Mouse (Mus musculus) spleen, adult 12 weeks (tissue): ENCODE measurements around the gene Abcg4.

Experiments
- DNase-seq: peaks from one replicate; pipeline ENCODE4 v3.0.0; 2022; ENCODE audit warnings: low spot score

Gene Abcg4

DNA sequence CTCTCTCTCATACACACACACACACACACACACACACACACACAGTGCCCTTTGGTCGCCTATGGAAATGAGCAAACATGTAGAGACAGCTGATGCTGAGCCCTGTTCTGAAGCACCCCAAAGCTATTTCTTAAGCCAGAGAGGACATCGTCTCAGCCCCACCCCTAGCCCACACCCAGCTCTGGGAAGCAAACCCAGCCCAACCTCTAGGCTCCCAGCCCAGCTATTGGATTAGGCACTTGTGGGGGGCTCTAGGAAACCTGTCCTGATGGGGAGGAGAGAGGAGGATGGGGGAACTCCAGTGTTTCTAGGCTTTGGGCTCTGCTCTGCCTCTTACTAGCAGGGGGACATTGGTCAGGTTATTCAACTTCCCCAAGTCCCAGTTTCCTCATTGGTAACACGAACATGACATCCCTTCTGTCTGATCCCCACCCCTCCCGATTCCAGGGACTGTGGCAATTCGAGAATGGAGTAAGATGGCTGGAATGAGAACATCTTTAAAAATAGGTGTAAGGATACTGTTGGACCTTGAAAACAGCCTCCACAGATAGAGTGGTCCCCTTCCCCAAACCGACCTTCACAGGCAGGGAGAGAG is 2.1 kb downstream of the Abcg4 start:
- peak; percentile 56 for DNase-seq

DNA sequence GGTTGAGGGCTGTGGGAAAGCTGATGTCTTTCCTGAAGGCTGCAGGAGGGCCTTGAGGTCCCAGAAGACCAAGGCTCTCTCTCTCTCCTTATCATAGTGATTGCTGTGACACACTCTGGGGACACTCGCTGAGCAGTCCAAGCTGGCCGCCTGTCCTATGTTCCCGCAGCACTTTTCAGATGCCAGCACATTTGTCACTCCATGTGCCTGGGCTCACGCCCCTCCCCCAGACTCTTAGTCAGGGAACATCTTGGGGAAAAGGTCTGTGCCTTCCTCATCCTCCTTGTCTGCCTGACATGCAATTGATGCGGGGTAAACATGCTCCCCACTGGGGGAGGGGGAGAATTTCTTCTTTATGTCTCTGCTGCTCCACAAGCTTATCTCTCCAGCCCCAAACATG is 5.2 kb downstream of the Abcg4 start:
- no peak for DNase-seq

DNA sequence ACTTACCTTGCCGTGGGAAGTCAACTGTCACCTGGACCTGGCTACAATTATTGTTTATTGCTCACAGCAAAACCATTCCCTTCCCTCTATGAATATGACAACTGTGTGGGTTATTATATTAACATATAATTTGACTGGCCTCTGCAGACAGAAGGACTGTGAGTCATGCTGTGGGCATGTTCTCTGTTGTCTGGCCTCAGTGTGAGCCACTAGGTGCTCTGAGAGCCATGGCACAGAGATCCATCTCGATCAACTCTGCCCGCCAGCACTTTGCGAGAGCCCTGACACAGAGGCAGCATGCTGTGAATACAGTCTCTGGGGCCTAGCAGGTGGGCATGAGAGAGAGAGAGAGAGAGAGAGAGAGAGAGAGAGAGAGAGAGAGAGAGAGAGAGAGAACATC is 18.4 kb downstream of the Abcg4 start:
- no peak for DNase-seq

DNA sequence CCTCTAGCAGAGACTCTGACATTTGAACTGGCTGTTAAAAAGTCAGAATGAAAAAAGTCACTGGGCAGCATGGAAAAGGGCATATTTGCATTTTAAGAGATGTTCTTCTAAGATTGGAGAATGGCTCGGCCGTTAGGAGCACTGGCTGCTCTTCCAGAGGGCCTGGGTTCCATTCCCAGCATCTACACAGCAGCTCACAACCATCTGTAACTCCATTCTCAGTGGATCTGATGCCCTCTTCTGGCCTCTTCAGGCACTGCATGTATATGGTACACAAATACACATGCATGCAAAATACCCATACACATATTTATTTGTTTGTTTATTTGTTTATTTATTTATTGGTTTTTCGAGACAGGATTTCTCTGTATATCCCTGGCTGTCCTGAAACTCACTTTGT is 19.3 kb downstream of the Abcg4 start:
- peak; percentile 45 for DNase-seq

DNA sequence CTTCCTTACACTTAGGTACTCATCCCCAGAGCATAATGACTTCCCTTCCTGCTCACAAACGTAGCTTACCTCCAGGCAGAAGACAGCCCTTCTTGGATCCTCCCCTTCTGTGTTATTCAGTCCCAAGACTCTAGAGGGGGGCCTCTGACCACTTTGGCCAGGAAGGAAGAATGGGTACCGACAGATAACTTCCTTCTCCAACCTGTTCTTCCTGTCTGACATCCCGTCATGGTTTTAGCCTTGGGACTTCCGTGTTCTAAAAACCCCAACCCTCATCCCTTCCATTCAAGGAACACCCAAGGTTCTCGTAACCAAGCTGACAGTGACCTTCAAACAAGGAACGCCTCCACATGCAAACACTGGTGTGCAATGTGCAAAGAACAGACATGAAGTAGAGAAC is 20.0 kb downstream of the Abcg4 start, which contains the start of gene Nlrx1:
Nlrx1 (minus strand) TSS at position 168 of the 400 bp plus-strand sequence.
- no peak for DNase-seq

DNA sequence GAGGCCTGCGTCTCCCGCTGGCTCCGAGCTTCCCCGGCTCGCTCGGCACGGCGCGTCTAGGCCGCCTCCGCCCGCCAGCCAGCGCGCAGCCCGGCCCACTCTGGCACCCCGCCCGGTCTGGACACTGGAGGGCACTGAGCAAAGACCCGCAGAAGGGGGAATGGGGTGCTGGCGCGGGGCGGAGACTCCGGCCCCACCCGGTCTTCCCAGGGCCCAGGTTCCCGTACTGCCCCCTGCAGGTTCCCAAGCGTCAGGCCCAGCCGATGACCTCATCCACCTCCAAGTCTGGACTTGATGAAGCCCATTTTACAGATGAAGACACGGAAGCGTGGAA is 20.4 kb downstream of the Abcg4 start:
- peak; percentile 66 for DNase-seq

DNA sequence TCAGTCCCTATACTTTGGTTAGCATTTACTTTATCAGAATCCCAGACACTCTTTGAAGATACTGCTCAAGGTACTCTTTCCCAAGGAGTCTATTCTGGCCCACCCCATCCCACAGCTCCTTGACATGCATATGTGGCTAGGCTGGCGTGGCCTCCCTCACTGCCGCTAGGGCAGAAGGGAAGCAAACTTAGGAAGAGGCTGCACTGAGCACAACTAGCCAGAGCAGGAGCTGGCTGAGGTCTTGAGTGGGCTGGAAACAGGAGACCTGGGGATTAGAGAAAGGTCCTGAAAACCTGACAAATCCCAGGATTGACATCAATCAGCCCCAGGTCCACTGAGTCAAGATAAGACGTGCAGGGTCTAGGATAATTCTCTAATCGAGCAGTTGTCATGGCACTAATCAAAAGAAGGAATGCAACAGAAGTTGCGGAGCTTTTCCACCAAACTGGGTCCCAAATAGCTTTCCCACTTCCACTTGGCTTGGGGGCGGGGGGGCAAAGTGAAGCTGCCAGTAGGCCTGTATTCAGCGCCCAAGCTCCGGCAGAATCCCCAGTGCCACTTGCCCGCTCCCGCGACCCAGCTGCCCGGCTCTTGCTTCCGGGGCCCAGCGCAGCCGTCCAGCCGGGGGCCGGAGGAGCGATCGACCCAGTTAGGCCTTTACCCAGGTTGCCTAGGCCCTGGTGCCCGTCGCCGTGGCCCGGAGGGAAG is 20.9 kb downstream of the Abcg4 start:
- DNase-seq: no peak

DNA sequence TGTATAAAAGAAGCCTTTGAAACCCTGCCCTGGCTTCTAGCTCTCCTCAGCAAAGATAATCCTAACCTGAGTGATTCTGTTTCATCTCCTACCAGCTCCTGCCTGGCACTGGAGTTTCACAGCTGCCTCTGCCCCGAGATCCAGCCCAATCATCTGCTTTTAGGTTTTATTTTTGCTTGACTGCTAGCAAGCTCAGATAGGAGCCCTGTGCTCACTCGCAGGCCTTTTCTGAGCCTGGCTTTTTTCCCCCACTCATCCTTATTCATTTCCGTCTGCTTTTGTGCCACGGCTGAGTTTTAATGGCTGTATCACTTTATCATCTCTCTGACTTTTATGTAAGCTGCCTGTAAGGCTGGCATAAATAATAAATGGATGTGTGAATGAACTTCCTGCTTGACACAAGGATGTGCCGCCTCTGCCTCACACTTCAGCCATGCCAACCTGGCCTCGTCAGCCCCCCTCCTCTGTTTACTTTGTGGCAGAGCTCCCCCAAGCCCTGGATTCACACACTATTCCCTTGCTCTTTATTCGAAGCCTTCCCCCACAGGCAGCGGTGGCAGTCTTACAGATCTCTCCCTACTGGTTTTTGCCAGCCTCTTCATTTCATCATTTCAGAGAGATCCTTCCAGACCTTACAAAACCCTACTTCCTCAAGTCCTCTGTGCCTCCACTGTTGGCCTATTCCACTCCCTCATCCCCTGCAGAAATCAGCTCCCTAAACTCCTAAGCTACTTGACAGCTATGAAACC is 21.8 kb downstream of the Abcg4 start:
- DNase-seq: no peak

DNA sequence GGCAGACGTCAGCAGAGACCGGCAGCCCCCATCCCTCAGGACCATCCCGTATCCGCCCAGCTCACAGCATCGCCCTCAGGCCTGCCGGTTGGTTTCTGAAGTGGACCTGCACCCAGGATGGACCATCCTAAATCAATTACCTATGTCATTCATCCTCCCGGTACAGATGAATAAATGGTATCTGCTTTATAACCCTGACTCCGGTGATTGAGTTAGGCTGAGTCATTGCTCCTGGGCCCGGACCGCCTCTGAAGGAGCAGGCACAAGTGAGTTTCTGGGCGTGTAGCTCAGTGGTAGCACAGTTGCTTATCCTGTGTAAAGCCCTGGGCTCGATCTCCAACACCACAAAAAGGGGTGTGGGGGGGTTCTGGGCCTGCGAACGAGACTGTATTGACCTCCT is 27.0 kb downstream of the Abcg4 start:
- DNase-seq: no peak

DNA sequence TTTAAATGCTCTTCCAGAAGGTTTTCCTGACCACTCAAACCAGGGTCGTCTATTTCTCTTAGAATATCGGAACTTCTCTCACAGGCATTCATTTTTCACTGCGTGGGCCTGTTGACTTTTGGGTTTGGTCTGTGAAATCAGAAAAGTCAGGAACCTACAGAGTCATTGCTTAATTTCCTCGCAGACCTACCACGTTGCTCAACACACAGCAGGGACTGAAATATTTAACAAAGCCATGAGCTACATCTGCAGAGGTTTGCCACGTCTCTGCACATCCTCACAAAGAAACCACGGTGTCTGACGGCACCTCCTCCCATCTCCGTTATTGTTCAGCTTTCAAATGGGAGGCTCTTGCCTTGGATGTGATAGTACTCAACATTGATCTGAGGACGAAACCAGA is 29.4 kb downstream of the Abcg4 start:
- no peak for DNase-seq

DNA sequence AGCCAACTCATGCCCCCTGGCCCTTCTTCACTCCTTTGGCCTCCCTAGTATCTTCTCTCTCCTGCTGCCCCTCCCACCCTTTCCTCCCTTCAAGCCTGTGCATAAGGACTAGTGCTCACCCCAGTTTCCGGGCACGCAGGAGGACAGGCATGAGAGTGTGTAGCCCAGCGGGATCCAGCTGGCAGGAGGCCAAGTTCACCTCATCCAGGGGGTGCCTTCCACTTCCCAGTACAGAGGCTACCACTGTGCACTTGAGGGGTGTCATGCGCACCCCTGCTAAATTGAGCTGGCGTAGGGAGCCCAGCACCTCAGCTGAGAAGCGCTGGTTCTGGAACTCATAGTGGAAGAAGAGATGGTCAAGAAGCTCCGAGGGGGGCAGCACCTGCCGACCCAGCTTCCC is 32.2 kb downstream of the Abcg4 start:
- DNase-seq: no peak

DNA sequence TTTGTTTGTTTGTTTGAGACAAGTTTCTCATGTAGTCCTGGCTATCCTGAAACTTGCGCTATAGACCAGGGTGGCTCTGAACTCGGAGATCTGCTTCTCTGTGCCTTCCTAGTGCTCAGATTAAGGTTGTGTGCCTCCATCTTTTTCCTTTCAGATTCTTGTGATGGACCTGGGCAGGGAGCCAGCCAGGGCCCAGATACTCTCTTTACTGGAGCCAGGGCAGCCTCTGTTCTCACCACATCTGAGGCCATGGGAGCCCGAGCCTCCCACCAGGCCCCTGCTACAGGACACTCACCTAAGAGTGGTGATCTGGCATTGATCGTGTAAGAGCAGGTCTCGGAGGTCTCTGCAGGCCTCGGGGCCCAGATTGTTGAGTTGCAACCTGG is 33.3 kb downstream of the Abcg4 start:
- DNase-seq: no peak

DNA sequence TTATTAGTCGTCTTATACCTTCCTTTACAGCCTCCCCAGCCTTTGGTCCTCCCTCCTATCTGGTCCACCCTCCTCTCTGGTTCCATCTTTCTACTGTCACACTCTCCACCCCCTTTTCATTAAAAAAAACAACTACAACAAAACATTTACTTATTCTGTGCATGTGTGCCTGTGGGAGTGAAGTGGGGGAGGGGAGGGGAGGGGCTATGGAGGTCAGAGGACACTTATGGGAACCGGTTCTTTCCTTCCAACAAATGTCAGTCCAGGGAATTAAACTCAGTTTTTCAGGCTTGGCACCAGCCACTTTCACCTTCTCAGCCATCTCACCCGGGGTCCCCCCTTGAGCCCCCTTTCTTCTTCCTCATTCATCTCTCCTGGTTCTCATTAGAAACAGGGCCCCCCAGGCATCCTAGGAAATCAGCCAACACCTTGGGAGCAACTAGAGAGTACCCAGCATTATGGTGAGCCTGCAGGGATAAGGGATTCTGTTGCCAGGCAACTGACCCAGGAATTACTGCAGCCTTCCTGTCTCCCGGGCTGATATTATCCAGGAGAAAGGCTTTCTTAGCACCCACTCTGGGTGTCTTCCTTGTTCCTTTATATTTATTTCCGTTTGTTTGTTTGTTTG is 33.8 kb downstream of the Abcg4 start:
- no peak for DNase-seq

DNA sequence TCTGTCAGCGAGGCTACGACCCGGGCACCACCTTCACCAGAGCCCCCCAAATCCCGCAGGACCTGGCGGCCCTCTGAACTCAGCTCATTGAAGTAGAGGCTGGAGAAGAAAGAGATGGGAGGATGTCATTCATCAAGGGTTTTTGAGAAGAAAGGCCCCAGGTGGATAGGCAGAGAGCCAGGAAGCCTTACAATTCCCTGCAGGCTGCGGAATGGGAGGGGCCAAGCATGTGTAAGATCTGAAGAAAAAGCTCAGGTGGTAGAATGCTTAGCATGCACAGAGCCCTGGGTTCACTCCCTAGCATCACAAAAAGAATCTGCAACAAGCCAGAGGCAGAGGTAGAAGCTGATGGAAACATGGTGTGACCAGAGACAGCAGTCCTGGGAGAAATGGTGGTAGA is 35.0 kb downstream of the Abcg4 start:
- no peak for DNase-seq

DNA sequence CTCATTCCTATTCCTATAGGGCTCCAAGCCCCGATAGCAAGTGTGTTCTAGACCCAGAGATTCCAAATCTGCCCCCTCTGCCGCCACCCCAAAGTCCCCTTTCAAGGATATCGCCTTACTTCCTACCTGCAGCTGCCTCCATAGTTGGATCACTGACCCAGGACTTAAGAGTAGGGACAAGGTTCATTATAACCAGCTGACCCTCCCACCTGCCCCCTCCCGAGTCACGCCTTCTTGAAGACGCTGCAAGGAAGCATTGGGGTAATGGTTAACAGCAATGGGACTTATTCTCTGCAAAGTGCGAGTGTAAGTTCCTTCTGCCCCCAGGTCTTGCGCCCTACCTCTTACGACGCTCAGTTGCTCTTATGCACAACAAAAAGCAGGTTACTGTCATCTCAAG is 37.1 kb downstream of the Abcg4 start, which contains the start of gene Pdzd3:
Pdzd3 (minus strand) TSS at position 158 of the 400 bp plus-strand sequence.
- no peak for DNase-seq

DNA sequence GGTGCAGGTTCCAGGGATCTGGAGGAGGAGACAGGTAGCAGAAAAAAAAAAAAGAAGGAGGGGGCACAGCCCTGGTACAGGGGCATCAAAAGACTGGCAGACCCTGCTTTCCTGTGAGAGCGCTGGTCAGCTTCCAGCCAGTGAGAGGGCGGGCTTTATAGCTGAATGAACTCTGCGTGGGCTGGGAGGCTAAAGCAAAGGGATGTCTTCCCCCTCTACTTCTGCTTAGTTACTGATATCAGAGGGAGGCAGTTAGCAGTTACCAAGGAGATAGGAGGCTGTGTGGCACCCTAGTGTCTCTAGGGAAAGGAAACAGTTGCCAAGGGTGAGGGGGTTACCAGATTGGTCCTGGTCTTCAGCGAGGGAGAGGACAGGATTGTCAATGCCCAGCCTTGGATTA is 38.0 kb downstream of the Abcg4 start:
- DNase-seq: no peak

DNA sequence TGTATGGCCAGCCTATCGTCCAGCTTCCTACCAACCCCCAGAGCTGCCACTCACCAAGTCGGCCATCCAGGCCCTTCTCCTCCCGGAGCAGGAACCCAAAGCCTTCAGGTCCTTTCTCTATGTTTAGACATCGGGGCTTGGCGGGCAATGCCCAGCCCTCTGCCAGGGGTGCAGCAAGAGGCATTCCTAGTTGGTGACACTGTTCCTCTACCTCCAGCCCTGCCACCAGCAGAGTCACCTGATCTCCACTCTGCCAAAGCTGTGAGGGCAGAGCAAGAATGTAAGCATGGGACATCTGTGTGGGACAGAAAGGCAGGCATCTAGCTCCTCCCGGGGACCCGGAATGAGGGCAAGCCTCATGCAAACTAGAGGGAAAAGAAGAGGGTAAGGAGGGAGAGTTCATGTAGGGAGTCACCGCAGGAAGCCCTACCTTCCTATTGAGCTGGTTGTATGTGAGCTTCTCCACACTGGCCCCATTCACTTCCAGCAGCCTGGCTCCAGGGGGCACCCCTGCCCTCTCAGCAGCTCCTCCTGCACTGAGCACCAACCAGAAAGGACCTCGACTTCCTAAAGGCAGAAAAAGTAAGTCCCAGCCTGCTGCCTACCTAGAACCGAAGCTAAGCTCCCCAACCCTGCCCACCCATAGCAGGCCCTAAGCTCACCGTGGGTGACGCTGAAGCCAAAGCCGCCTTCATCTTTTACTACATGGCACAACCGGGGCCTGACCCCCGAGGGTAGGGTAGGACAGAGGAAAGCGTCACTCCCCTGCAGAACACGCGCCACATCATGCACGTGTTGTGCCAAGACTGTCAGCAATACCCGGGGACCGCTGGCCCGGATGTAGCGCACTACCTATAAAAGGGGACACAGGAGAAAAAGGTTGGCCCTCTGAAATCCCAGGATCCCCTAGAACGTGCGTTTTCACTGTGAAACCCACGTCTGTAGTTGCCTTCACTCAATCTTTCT is 39.0 kb downstream of the Abcg4 start:
- peak; percentile 32 for DNase-seq

DNA sequence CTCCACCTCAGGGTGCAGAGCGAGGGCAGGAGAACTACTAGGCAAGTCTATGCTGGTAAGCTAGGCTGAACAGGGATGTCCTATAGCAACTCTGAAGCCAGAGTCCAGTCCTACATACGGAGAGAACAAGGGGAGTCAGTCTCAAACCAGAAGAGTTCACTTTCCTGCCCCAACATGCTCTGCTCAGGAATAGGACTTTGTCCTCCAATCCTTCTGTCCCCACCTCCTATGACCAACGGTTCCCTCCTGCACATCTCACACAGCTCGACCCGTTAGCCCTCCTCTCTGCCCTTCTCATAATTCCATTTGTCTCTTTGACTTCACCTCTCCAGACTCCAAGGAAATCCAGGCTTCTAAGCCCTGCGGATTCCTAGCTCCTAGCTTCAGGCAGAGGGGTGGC is 40.5 kb downstream of the Abcg4 start:
- DNase-seq: no peak

DNA sequence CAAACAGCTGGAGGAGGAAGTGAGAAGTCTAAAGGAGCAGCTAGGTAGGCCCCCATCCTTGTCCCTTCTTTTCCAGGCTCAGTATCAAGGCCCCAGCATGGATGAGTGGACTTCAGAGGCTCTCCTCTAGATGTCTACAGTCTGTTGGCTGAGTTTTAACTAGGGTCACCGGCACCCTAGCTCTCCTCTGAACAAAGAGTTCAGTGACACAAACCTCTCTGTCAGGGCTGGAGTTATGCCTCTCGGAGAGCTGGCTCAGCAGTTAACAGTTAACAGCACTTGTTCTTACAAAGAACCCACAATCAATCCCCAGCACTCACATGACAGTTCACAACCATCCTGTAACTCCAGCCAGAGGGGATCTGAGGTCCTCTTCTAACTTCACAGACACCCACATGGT is 44.8 kb downstream of the Abcg4 start:
- no peak for DNase-seq

DNA sequence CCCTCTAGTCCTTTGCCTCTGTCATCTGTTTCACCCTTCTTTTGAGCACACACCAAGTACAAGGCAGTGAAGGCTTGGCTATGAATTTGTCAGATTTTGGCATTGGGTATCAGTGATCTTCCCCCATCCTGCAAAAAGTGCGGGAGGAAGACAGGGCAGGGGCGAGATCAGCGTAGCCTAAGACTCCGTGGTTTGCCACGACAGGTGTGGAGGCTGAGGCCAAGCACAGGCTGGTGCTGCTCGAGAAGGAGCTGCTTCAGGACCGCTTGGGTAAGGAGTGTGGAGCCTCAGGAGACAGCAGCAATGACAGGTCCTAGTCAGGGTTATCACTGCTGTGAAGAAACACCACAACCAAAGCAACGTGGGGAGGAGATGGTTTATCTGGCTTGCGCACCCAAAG is 47.0 kb downstream of the Abcg4 start:
- no peak for DNase-seq

DNA sequence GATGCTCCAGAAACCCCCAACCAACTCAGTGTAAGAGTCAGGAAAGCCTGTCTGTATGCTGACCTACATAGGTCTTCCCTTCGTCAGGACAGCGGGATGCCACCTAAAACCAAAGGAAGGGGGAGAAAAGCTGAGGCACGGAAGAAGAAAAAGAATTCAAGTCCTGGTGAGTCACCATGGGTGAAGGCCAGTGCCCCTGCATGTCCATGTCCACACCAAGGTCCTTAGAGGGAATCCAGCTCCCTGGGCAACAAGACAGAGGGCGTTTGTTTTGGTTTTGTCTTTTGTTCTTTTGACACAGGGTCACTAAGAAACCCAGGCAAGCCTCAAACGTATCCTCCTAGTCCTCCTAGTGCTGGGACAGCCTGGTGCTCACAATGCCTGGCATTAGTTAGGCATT is 47.5 kb downstream of the Abcg4 start:
- no peak for DNase-seq

DNA sequence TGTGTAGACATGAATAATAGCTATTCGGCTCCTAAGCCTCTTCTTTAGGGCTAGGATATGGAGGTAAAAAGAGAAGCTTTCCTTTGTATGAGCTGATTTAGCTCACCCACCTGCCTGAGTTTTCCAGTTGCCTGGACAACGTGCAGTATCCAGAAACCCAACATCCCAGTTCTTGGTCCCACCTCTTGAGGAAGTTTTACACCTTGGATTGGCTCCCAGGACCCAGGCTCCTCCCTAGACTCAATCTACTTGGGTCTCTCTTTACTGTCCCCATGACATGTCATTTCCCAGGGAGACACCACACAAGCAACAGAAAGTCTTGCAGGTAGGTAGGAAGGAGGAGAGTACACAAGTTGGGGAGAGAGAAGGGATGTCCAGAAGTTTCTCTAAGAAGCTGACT is 48.0 kb downstream of the Abcg4 start, which contains the start of gene Ccdc153:
Ccdc153 (plus strand) TSS at position 278 of the 400 bp plus-strand sequence.
- no peak for DNase-seq
